Mouse (Mus musculus): ENCODE data around the gene Olfr1477. TPM values are rescaled to one million over a fixed set of nuclear protein-coding genes. Genes with fewer than 3 reads are reported as not detected.

Olfr1477 gene
- not detected for total RNA-seq (2023)

GRCm38 (mm10) chr19:13500246-13500645 lies at the start of gene Olfr1477:
Gene Olfr1477 (plus strand): TSS chr19:13500546.

DNA sequence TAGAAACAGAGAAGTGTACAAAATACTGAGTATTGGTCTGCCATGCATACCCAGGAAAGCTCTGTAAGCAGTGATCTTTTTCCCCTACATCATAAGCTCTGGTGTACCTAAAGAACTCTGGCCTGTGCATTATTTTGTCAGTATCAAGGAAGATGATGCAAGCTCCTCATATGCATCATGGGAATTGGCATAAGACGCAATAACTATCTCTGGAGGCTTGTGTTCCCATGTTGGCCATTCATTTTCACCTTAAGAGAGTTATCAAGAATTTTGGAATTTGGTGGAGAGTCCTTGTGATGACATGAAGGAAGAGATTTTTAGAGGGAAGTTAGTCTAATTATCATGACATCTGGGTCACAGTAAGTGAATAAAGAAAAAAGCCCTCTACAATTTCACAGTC lies 44.4 kb upstream of the Olfr1477 start, which contains the start of gene Olfr1472:
TSS of gene Olfr1472 (minus strand) at position 101 of the 400 bp plus-strand sequence.

DNA sequence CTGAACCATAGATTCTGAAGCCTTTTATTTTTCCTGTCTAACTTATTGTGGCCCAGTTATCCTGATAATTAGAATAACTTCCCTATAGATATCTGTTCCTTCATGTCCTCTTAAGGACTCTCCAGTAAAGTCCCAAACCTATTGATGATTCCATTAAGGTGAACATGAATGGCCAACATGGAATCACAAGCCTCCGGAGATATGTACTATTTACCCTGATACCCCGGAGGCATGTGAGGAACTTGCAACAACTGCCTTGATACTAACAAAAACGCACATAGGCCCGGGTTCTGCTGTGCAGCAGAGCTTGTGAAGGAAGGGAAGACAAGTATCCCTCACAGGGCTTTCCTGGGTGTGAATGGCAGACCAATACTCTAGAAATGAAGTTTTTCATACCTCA lies 31.1 kb upstream of the Olfr1477 start, which contains the start of gene Olfr1474:
TSS of gene Olfr1474 (plus strand) at position 301 of the 400 bp plus-strand sequence.

GRCm38 (mm10) chr19:13480096-13480495 lies 20.2 kb upstream of the Olfr1477 start, which contains the start of gene Olfr1475:
Gene Olfr1475 (minus strand): TSS chr19:13480196.

DNA sequence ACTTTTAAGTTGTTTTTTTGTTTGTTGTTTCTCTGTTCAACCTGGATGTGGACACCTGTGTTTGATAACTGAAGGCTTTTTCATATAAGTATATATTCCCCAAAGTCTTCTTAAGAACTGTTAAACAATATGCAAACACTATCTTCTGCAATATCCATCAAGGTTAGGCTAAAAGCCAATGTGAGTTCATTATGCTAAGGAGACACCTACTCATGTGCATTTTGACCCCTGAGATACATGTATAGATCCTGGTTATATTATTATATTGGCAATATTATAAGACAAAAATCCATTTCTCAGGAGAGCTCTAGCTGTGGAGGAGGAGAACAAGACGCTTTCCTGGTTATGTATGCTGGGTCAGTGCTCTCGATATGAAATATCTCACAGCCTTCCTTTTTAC lies 27.3 kb downstream of the Olfr1477 start, which contains the start of gene Olfr1480:
TSS of gene Olfr1480 (plus strand) at position 301 of the 400 bp plus-strand sequence.

Other genes with a start within 250 kb of the Olfr1477 start
- not detected for gene Olfr1465, start 185.0 kb upstream of the Olfr1477 start, total RNA-seq (2023)
- not detected for gene Olfr1466, start 161.7 kb upstream of the Olfr1477 start, total RNA-seq (2023)
- not detected for gene Olfr1467, start 138.3 kb upstream of the Olfr1477 start, total RNA-seq (2023)
- gene Olfr1469, start 92.7 kb upstream of the Olfr1477 start, total RNA-seq (2023), result not detected
- gene Olfr1471, start 57.1 kb upstream of the Olfr1477 start, total RNA-seq (2023), result not detected
- not detected for gene Olfr1472, start 44.5 kb upstream of the Olfr1477 start, total RNA-seq (2023)
- not detected for gene Olfr1474, start 31.0 kb upstream of the Olfr1477 start, total RNA-seq (2023)
- gene Olfr1475, start 20.4 kb upstream of the Olfr1477 start, total RNA-seq (2023), result not detected
- not detected for gene Olfr1480, start 27.4 kb downstream of the Olfr1477 start, total RNA-seq (2023)
- gene Olfr1484, start 83.0 kb downstream of the Olfr1477 start, total RNA-seq (2023), result not detected
- gene Olfr1487, start 116.8 kb downstream of the Olfr1477 start, total RNA-seq (2023), result not detected
- gene Olfr1489, start 131.1 kb downstream of the Olfr1477 start, total RNA-seq (2023), result not detected
- gene Olfr1490, start 150.5 kb downstream of the Olfr1477 start, total RNA-seq (2023), result not detected
- not detected for gene Olfr1491, start 196.7 kb downstream of the Olfr1477 start, total RNA-seq (2023)
- not detected for gene Olfr1493-ps1, start 222.7 kb downstream of the Olfr1477 start, total RNA-seq (2023)
- gene Olfr1494, start 239.2 kb downstream of the Olfr1477 start, total RNA-seq (2023), result not detected